Mouse (Mus musculus): Measurements from ENCODE around the gene Hectd4. TPM values are rescaled to one million over a fixed set of nuclear protein-coding genes. Genes with fewer than 3 reads are reported as not detected.
"Not testable (repeated sequence)": the region's sequence is repeated elsewhere in the genome, so short reads cannot be mapped to it uniquely, and the experiment has no call there.

Gene Hectd4
- polyA plus RNA-seq, 1 experiment from 2014 or later = 15.4 TPM

- H3K4me2 ChIP-seq (replicated peaks) = no peak overlapping the region
- H3K36me3 ChIP-seq = no peaks in the 10 kb centered on the region
- peaks cover 15% of the 10 kb centered on the region for H3K4me1 ChIP-seq
- ATAC-seq (ENCODE audit: low FRiP score, low read depth) = no peak
- 84% methylated on average over 3 of the region's 3 CpGs for WGBS
- no peak overlapping the region for H3K27ac ChIP-seq
- no peaks in the 10 kb centered on the region for H3K27me3 ChIP-seq (replicated peaks)
- H3K9ac ChIP-seq = no peak overlapping the region
- H3K9me3 ChIP-seq = no peaks in the 10 kb centered on the region
- no peak overlapping the region for H3K4me3 ChIP-seq
Observed at GRCm38 (mm10) chr5:121224856-121225255, 4.8 kb downstream of the Hectd4 start.

- WGBS = 93% methylated on average over 2 of the region's 2 CpGs
- no peak for ATAC-seq (ENCODE audit: low FRiP score, low read depth)
- H3K4me2 ChIP-seq (replicated peaks) = no peak overlapping the region
Observed at GRCm38 (mm10) chr5:121225854-121226253, 5.8 kb downstream of the Hectd4 start.

GRCm38 (mm10) chr5:121226406-121226805 is 6.4 kb downstream of the Hectd4 start:
- H3K27ac ChIP-seq = no peak overlapping the region
- no peaks in the 10 kb centered on the region for H3K9me3 ChIP-seq
- WGBS = 78% methylated on average over 3 of the region's 3 CpGs
- ATAC-seq (ENCODE audit: low FRiP score, low read depth) = no peak
- no peaks in the 10 kb centered on the region for H3K36me3 ChIP-seq
- H3K4me1 ChIP-seq = peaks cover 10% of the 10 kb centered on the region
- H3K9ac ChIP-seq = no peak overlapping the region
- no peak overlapping the region for H3K4me2 ChIP-seq (replicated peaks)
- no peak overlapping the region for H3K4me3 ChIP-seq
- no peaks in the 10 kb centered on the region for H3K27me3 ChIP-seq (replicated peaks)

More at GRCm38 (mm10) chr5:121225854-121226253, 5.8 kb downstream of the Hectd4 start:
- Histone ChIP-seq H3K4me1 (peaks cover 15% of the 10 kb centered on the region), H3K4me3 (no peak overlapping the region), H3K9ac (no peak overlapping the region), H3K36me3 (no peaks in the 10 kb centered on the region), H3K27ac (no peak overlapping the region), H3K9me3 (no peaks in the 10 kb centered on the region), H3K27me3 (replicated peaks) (no peaks in the 10 kb centered on the region)

- Histone ChIP-seq H3K4me2 (replicated peaks) (no peak overlapping the region), H3K36me3 (no peaks in the 10 kb centered on the region), H3K27ac (no peak overlapping the region), H3K9ac (no peak overlapping the region), H3K4me1 (peaks cover 6% of the 10 kb centered on the region), H3K27me3 (replicated peaks) (no peaks in the 10 kb centered on the region), H3K4me3 (no peak overlapping the region), H3K9me3 (no peaks in the 10 kb centered on the region)
- ATAC-seq (ENCODE audit: low FRiP score, low read depth) = no peak
- WGBS = 86% methylated on average over 4 of the region's 4 CpGs
Observed at GRCm38 (mm10) chr5:121226845-121227244, 6.8 kb downstream of the Hectd4 start.

GRCm38 (mm10) chr5:121227330-121227729 is 7.3 kb downstream of the Hectd4 start:
- not testable (repeated sequence) for H3K9ac ChIP-seq; H3K9me3 ChIP-seq; H3K27ac ChIP-seq; H3K4me1 ChIP-seq; ATAC-seq (ENCODE audit: low FRiP score, low read depth); H3K4me3 ChIP-seq; H3K27me3 ChIP-seq (replicated peaks); H3K4me2 ChIP-seq (replicated peaks); H3K36me3 ChIP-seq
- WGBS = 100% methylated on average over 1 of the region's 1 CpGs

GRCm38 (mm10) chr5:121229182-121229581 is 9.2 kb downstream of the Hectd4 start:
- Histone ChIP-seq H3K27me3 (replicated peaks) (no peaks in the 10 kb centered on the region), H3K36me3 (no peaks in the 10 kb centered on the region), H3K9ac (no peak overlapping the region), H3K27ac (no peak overlapping the region), H3K4me3 (no peak overlapping the region), H3K4me1 (no peaks in the 10 kb centered on the region), H3K4me2 (replicated peaks) (no peak overlapping the region), H3K9me3 (no peaks in the 10 kb centered on the region)
- ATAC-seq (ENCODE audit: low FRiP score, low read depth) = no peak
- 94% methylated on average over 2 of the region's 2 CpGs for WGBS

GRCm38 (mm10) chr5:121230811-121231210 is 10.8 kb downstream of the Hectd4 start:
- no peaks in the 10 kb centered on the region for H3K4me1 ChIP-seq
- H3K27ac ChIP-seq = no peak overlapping the region
- no peaks in the 10 kb centered on the region for H3K27me3 ChIP-seq (replicated peaks)
- H3K4me3 ChIP-seq = no peak overlapping the region
- peaks cover 2% of the 10 kb centered on the region; the same call in 1 of the 2 replicates for H3K36me3 ChIP-seq
- ATAC-seq (ENCODE audit: low FRiP score, low read depth) = no peak
- no peak overlapping the region for H3K4me2 ChIP-seq (replicated peaks)
- H3K9me3 ChIP-seq = no peaks in the 10 kb centered on the region
- H3K9ac ChIP-seq = no peak overlapping the region
- 91% methylated on average over 9 of the region's 9 CpGs for WGBS

- 91% methylated on average over 1 of the region's 1 CpGs for WGBS
- Histone ChIP-seq H3K27me3 (replicated peaks) (no peaks in the 10 kb centered on the region), H3K36me3 (peaks cover 2% of the 10 kb centered on the region; the same call in 1 of the 2 replicates), H3K9ac (no peak overlapping the region), H3K4me3 (no peak overlapping the region), H3K27ac (no peak overlapping the region), H3K9me3 (no peaks in the 10 kb centered on the region), H3K4me1 (no peaks in the 10 kb centered on the region), H3K4me2 (replicated peaks) (no peak overlapping the region)
- ATAC-seq (ENCODE audit: low FRiP score, low read depth) = no peak
Observed at GRCm38 (mm10) chr5:121232789-121233188, 12.8 kb downstream of the Hectd4 start.

- peaks cover 2% of the 10 kb centered on the region; the same call in 1 of the 2 replicates for H3K36me3 ChIP-seq
- H3K27ac ChIP-seq = no peak overlapping the region
- no peak overlapping the region for H3K4me2 ChIP-seq (replicated peaks)
- no peaks in the 10 kb centered on the region for H3K9me3 ChIP-seq
- WGBS = 90% methylated on average over 2 of the region's 2 CpGs
- H3K4me1 ChIP-seq = no peaks in the 10 kb centered on the region
- ATAC-seq (ENCODE audit: low FRiP score, low read depth) = no peak
- H3K4me3 ChIP-seq = no peak overlapping the region
- no peak overlapping the region for H3K9ac ChIP-seq
- no peaks in the 10 kb centered on the region for H3K27me3 ChIP-seq (replicated peaks)
Observed at GRCm38 (mm10) chr5:121233726-121234125, 13.7 kb downstream of the Hectd4 start.

GRCm38 (mm10) chr5:121236171-121236570 is 16.2 kb downstream of the Hectd4 start:
- no peak for ATAC-seq (ENCODE audit: low FRiP score, low read depth)
- Histone ChIP-seq H3K4me3 (no peak overlapping the region), H3K9ac (no peak overlapping the region), H3K4me2 (replicated peaks) (no peak overlapping the region), H3K36me3 (peaks cover 2% of the 10 kb centered on the region; the same call in 1 of the 2 replicates), H3K27ac (no peak overlapping the region), H3K9me3 (no peaks in the 10 kb centered on the region), H3K27me3 (replicated peaks) (no peaks in the 10 kb centered on the region), H3K4me1 (no peaks in the 10 kb centered on the region)
- WGBS = 86% methylated on average over 5 of the region's 5 CpGs

- no peak overlapping the region for H3K9ac ChIP-seq
- H3K4me2 ChIP-seq (replicated peaks) = no peak overlapping the region
- H3K27me3 ChIP-seq (replicated peaks) = no peaks in the 10 kb centered on the region
- 79% methylated on average over 2 of the region's 2 CpGs for WGBS
- peaks cover 2% of the 10 kb centered on the region; the same call in 1 of the 2 replicates for H3K36me3 ChIP-seq
- no peak for ATAC-seq (ENCODE audit: low FRiP score, low read depth)
- H3K9me3 ChIP-seq = no peaks in the 10 kb centered on the region
- no peak overlapping the region for H3K4me3 ChIP-seq
- no peaks in the 10 kb centered on the region for H3K4me1 ChIP-seq
- H3K27ac ChIP-seq = no peak overlapping the region
Observed at GRCm38 (mm10) chr5:121238208-121238607, 18.2 kb downstream of the Hectd4 start.

- WGBS = 83% methylated on average over 5 of the region's 5 CpGs
- no peaks in the 10 kb centered on the region for H3K27me3 ChIP-seq (replicated peaks)
- no peak overlapping the region for H3K27ac ChIP-seq
- no peaks in the 10 kb centered on the region for H3K9me3 ChIP-seq
- H3K4me3 ChIP-seq = no peak overlapping the region
- ATAC-seq (ENCODE audit: low FRiP score, low read depth) = no peak
- no peaks in the 10 kb centered on the region for H3K4me1 ChIP-seq
- H3K36me3 ChIP-seq = peaks cover 2% of the 10 kb centered on the region; the same call in 1 of the 2 replicates
- no peak overlapping the region for H3K4me2 ChIP-seq (replicated peaks)
- no peak overlapping the region for H3K9ac ChIP-seq
Observed at GRCm38 (mm10) chr5:121239846-121240245, 19.8 kb downstream of the Hectd4 start.

- no peak overlapping the region for H3K9ac ChIP-seq
- no peak overlapping the region for H3K4me3 ChIP-seq
- no peaks in the 10 kb centered on the region for H3K4me1 ChIP-seq
- no peaks in the 10 kb centered on the region for H3K27me3 ChIP-seq (replicated peaks)
- ATAC-seq (ENCODE audit: low FRiP score, low read depth) = no peak
- no peaks in the 10 kb centered on the region for H3K36me3 ChIP-seq
- no peak overlapping the region for H3K27ac ChIP-seq
- no peaks in the 10 kb centered on the region for H3K9me3 ChIP-seq
- no peak overlapping the region for H3K4me2 ChIP-seq (replicated peaks)
Observed at GRCm38 (mm10) chr5:121241182-121241581, 21.2 kb downstream of the Hectd4 start.
